13 mouse cellular contexts compared by ENCODE assay signal in the genomic region with DNA sequence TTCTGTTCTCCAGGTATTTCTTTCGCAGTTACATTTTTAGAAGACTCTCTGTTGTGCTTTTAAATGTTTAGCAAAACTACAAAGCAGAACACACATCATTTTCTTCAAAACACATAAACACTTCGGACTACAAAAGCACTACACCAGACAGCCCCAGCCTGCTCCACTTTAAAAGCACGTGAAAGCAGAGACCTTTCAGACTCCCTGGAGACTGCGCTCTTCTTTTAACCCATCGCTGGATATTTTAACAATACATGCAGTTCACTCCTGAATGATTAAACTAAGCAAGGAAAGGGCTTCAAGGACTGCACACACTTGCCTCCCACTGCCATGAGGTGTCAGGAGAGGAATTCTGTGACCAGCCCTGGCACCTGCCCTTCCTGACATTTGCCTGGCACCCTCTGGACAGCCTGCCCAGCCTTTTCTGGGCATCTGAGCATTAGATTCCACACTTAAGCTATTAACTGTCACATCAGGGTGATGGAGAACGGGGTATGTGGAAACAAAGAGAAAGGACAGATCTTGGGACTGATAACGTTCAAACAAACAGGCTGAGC. TPM values are rescaled to one million over a fixed set of nuclear protein-coding genes. Genes with fewer than 3 reads are reported as not detected.
DNase-seq lines count a peak whose midpoint lies in the region; ATAC-seq and TF ChIP-seq lines count a peak whose summit lies in the region.
"Had no signal": no experiment of that assay in that cellular context is flagged by ENCODE, and none has a peak within 500 bp of the region (broad histone marks: within the 10 kb centered on the region; RNA-seq: fewer than 3 reads in every experiment).

No protein-coding gene starts in this region.

- H3K9me3 ChIP-seq in midbrain, embryonic 16.5 days (replicated peaks; ENCODE audit: control insufficient read depth, low read length, poor library complexity, severe bottlenecking) = no peaks in the 10 kb centered on the region
- no peaks in the 10 kb centered on the region for H3K9me3 ChIP-seq in midbrain, embryonic 10.5 days (replicated peaks)
- H3K9me3 ChIP-seq in stomach, postnatal 0 days (ENCODE audit: control insufficient read depth, low read length) = no peaks in the 10 kb centered on the region
- H3K9me3 ChIP-seq in hindbrain, embryonic 14.5 days (ENCODE audit: control insufficient read depth, low read length) = no peaks in the 10 kb centered on the region
- H3K9me3 ChIP-seq: hindbrain, embryonic 15.5 days; neural tube, embryonic 12.5 days had no signal

- no peaks in the 10 kb centered on the region; the same call in 1 of the 2 replicates for H3K27me3 ChIP-seq in midbrain, embryonic 16.5 days (ENCODE audit: control insufficient read depth, insufficient read depth, low read depth, low read length)
- no peaks in the 10 kb centered on the region for H3K27me3 ChIP-seq in midbrain, embryonic 10.5 days (ENCODE audit: low read depth, poor library complexity, severe bottlenecking)
- H3K27me3 ChIP-seq in stomach, postnatal 0 days (ENCODE audit: control insufficient read depth, insufficient read depth, low read length) = no peaks in the 10 kb centered on the region
- no peaks in the 10 kb centered on the region for H3K27me3 ChIP-seq in hindbrain, embryonic 14.5 days (ENCODE audit: control insufficient read depth, insufficient read depth, low read length)
- H3K27me3 ChIP-seq: hindbrain, embryonic 15.5 days; neural tube, embryonic 12.5 days had no signal

- no peak overlapping the region for H3K4me2 ChIP-seq in midbrain, embryonic 16.5 days (ENCODE audit: low read length)
- no peak overlapping the region for H3K4me2 ChIP-seq in stomach, postnatal 0 days (replicated peaks; ENCODE audit: low read depth)
- H3K4me2 ChIP-seq in hindbrain, embryonic 14.5 days (replicated peaks) = no peak overlapping the region
- H3K4me2 ChIP-seq: hindbrain, embryonic 15.5 days; neural tube, embryonic 12.5 days had no signal

- H3K27ac ChIP-seq in midbrain, embryonic 16.5 days (ENCODE audit: low read length) = no peak overlapping the region; the same call in 1 of the 2 replicates
- no peak overlapping the region; the same call in 1 of the 2 replicates for H3K27ac ChIP-seq in midbrain, embryonic 10.5 days (replicated peaks)
- no peak overlapping the region for H3K27ac ChIP-seq in stomach, postnatal 0 days (replicated peaks)
- no peak overlapping the region for H3K27ac ChIP-seq in hindbrain, embryonic 14.5 days
- H3K27ac ChIP-seq: hindbrain, embryonic 15.5 days; neural tube, embryonic 12.5 days had no signal

- no peaks in the 10 kb centered on the region for H3K36me3 ChIP-seq in midbrain, embryonic 16.5 days (ENCODE audit: control insufficient read depth, insufficient read depth, low read length)
- H3K36me3 ChIP-seq in midbrain, embryonic 10.5 days = no peaks in the 10 kb centered on the region
- no peaks in the 10 kb centered on the region for H3K36me3 ChIP-seq in stomach, postnatal 0 days (ENCODE audit: control insufficient read depth, insufficient read depth, low read length)
- no peaks in the 10 kb centered on the region for H3K36me3 ChIP-seq in hindbrain, embryonic 14.5 days (replicated peaks; ENCODE audit: control insufficient read depth, insufficient read depth)
- H3K36me3 ChIP-seq: hindbrain, embryonic 15.5 days; neural tube, embryonic 12.5 days had no signal

- peak; percentile 76; the same call in 1 of the 2 replicates for ATAC-seq in midbrain, embryonic 16.5 days
- ATAC-seq in stomach, postnatal 0 days (ENCODE audit: low FRiP score, low TSS enrichment) = no peak
- no peak for ATAC-seq in hindbrain, embryonic 14.5 days (ENCODE audit: low FRiP score)

- peak; percentile 45; the same call in 1 of the 2 replicates for TF ChIP-seq CTCF in stomach, postnatal 0 days (IDR thresholded peaks at IDR 0.05; ENCODE audit: low read depth)

- DNase-seq in adrenal gland, postnatal 10 days = peak; percentile 16
- no peak for DNase-seq in adrenal gland, postnatal 4 days (ENCODE audit: low spot score in 2 of 2)
- DNase-seq in heart, adult 18-20 months = peak; percentile 29 to 34
- DNase-seq in heart, postnatal 25 days (ENCODE audit: low spot score) = no peak
- DNase-seq in midbrain, embryonic 10.5 days (ENCODE audit: low spot score) = no peak
- DNase-seq in stomach, postnatal 0 days (ENCODE audit: low spot score) = no peak
- no peak for DNase-seq in hindbrain, embryonic 14.5 days (ENCODE audit: low spot score)
- DNase-seq: cerebellum, adult 18-20 months; embryo, embryonic 11 days; lung, adult 18-20 months had no signal

- no peak for TF ChIP-seq EP300 in stomach, postnatal 0 days (optimal IDR thresholded peaks at IDR 0.05)

- intact Hi-C loops in heart, postnatal 25 days (cut with DNase I) = loop anchor here (5.0 kb wide), 1 partner anchor 890 kb away; no protein-coding TSS in a partner anchor

- no peak overlapping the region for H3K9ac ChIP-seq in midbrain, embryonic 16.5 days (ENCODE audit: low read depth, low read length)
- no peak overlapping the region for H3K9ac ChIP-seq in stomach, postnatal 0 days (ENCODE audit: low read length)
- no peak overlapping the region for H3K9ac ChIP-seq in hindbrain, embryonic 14.5 days
- H3K9ac ChIP-seq: hindbrain, embryonic 15.5 days; neural tube, embryonic 12.5 days had no signal

- peaks cover 6% of the 10 kb centered on the region for H3K4me1 ChIP-seq in midbrain, embryonic 16.5 days (ENCODE audit: control insufficient read depth, insufficient read depth, low read length)
- H3K4me1 ChIP-seq in midbrain, embryonic 10.5 days = peaks cover 8% of the 10 kb centered on the region
- no peaks in the 10 kb centered on the region for H3K4me1 ChIP-seq in stomach, postnatal 0 days (replicated peaks; ENCODE audit: control insufficient read depth, insufficient read depth)
- H3K4me1 ChIP-seq in hindbrain, embryonic 14.5 days (replicated peaks; ENCODE audit: control insufficient read depth, insufficient read depth, low read length) = no peaks in the 10 kb centered on the region
- H3K4me1 ChIP-seq: hindbrain, embryonic 15.5 days had no signal

- WGBS in midbrain, embryonic 16.5 days = 35% methylated on average over 7 of the region's 7 CpGs
- 56% methylated on average over 7 of the region's 7 CpGs for WGBS in midbrain, embryonic 10.5 days
- 44% methylated on average over 7 of the region's 7 CpGs for WGBS in stomach, postnatal 0 days
- WGBS in hindbrain, embryonic 14.5 days = 41% methylated on average over 7 of the region's 7 CpGs

- H3K4me3 ChIP-seq in midbrain, embryonic 16.5 days (ENCODE audit: low read depth, low read length) = no peak overlapping the region
- H3K4me3 ChIP-seq in midbrain, embryonic 10.5 days = no peak overlapping the region
- H3K4me3 ChIP-seq in stomach, postnatal 0 days (ENCODE audit: low read depth, low read length) = no peak overlapping the region
- no peak overlapping the region for H3K4me3 ChIP-seq in hindbrain, embryonic 14.5 days (replicated peaks; ENCODE audit: low read length)
- H3K4me3 ChIP-seq: hindbrain, embryonic 15.5 days; neural tube, embryonic 12.5 days had no signal

RNA-seq across cellular contexts. Expression of a gene that starts 25.2 kb away (rescaled TPM):
- 100 to 1,000 TPM; 117 to 131 TPM for total RNA-seq in adrenal gland, postnatal 10 days (2021)
- total RNA-seq in adrenal gland, postnatal 4 days (2021) = 100 to 1,000 TPM; 202 to 226 TPM
- 10 to 100 TPM; 49.2 to 51.9 TPM for total RNA-seq in heart, adult 18-20 months (2021)
- 10 to 100 TPM; 51.3 to 55.2 TPM for total RNA-seq in heart, postnatal 25 days (2021)
- 71.8 and 77.8 TPM in 2 replicates for polyA plus RNA-seq in midbrain, embryonic 16.5 days (2015; fragmentation: Nextera tagmentation; extraction: Ambion mirVana)
- 34.9 and 42.3 TPM in 2 replicates for polyA plus RNA-seq in midbrain, embryonic 10.5 days (2016; fragmentation: Nextera tagmentation; extraction: Ambion mirVana)
- 23.1 and 23.2 TPM in 2 replicates for polyA plus RNA-seq in stomach, postnatal 0 days (2015; fragmentation: Nextera tagmentation; extraction: Ambion mirVana)
- 46.3 and 48.6 TPM in 2 replicates for polyA plus RNA-seq in hindbrain, embryonic 14.5 days (2014; fragmentation: Nextera tagmentation; extraction: Ambion mirVana)

Comparison
In these comparisons a context has a peak if more than half of its experiments do, and no peak if none do; other contexts are left out.
1. DNase-seq: peak in adrenal gland, postnatal 10 days (single experiment) and heart, adult 18-20 months (2 of 2); none in adrenal gland, postnatal 4 days (0 of 2), heart, postnatal 25 days (single experiment), midbrain, embryonic 10.5 days (single experiment), stomach, postnatal 0 days (single experiment) and hindbrain, embryonic 14.5 days (single experiment).